Mouse (Mus musculus): ENCODE measurements around the gene Wfikkn2.

DNA sequence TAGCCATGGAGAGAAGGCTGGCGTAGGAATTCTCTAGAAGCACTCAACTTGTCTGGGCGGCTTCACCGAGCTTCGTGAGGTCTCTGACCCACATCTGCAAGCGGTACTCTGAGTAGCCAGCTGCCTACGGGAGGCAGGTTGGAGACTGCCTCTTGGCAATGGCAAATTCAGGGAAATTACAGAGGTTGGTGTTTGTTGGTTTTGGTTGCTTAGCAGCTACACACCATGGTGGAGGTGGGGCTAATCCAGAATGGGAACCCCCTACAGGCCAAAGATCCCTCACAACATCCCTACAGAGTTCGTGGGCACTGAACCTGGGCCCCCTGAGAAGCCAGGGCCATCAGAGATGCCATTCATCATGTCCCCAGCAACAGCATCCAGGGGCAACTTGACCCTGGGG is 29.4 kb upstream of the Wfikkn2 start:
- TF ChIP-seq CTCF (conservative IDR thresholded peaks at IDR 0.05 in 1 of 2, IDR thresholded peaks at IDR 0.05 in 1 of 2; ENCODE audit: low read depth in 2 of 2, low read length in 2 of 2) (no peak), MAZ (IDR thresholded peaks at IDR 0.05; ENCODE audit: low read depth, low read length) (no peak), TCF12 (IDR thresholded peaks at IDR 0.05; ENCODE audit: low read depth, low read length) (no peak), POLR2AphosphoS2 (IDR thresholded peaks at IDR 0.05; ENCODE audit: low read depth, low read length) (no peak), POLR2A (IDR thresholded peaks at IDR 0.05; ENCODE audit: low read depth, low read length) (no peak), USF1 (IDR thresholded peaks at IDR 0.05; ENCODE audit: low read depth, low read length) (no peak), E2F4 (IDR thresholded peaks at IDR 0.05; ENCODE audit: insufficient replicate concordance, low read depth, low read length) (no peak), JUND (conservative IDR thresholded peaks at IDR 0.05; ENCODE audit: low read depth, low read length) (no peak), MAX (IDR thresholded peaks at IDR 0.05; ENCODE audit: low read length) (no peak), MYC (IDR thresholded peaks at IDR 0.05; ENCODE audit: low read depth, low read length) (no peak)

Measured in CH12.LX (cell line).